Mouse (Mus musculus) thymus, postnatal 36 days (tissue): ENCODE results near the gene Ubr2.

Experiments
- DNase-seq, 2 experiments: peaks; one replicate each; pipeline ENCODE4 v3.0.0; 2022; ENCODE audit warnings: mixed read lengths in 2 of 2

The Ubr2 gene

GRCm38 (mm10) chr17:47009898-47010721 is at the start of gene Ubr2:
Gene Ubr2, minus strand, starts transcription at chr17:47010556.
- peak; percentile 85 to 89 for DNase-seq

DNA sequence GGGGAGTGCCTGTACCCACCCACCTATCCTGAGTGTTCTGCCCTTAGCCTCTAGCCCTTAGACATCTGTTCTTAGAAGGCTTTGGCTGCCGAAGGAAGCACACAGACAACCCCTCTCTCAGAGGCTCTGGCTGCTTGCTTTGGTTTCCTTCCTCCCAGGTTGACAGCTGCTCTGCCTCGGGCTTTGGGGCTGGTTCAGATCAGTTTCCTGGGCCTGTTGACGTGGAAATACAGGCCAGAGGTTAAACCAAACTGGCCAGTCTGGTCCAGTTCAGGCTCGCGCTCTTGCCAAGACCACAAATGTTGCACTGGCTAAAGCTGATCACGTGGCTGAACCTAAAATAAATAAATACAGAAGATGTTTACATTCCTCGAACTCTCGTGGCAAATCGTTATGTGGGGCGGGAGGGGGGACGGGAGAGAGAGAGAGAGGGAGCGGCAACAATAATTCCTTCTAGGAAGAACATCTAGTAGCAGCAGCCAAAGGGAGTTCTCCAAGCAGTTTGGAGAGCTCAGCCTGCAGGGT is 49.5 kb upstream of the Ubr2 start:
- DNase-seq = no peak

DNA sequence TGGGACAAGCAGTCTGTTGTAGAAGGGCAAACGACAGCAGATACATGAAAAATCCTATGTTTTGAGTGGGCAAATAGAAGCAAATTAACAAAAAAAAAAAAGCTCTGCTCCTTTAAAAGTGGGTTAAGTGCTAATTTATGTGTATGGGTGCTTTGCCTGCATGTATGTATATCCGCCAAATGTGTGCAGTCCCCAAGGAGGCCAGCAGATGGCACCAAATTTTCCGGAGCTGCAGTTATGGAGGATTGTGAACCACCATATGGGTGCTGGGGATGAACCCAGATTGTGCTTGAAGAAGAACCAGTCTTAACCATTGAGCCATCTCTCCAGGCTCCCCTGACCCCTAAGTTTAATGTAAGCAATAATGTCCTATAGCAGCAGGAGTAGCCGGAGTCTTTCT is 47.6 kb upstream of the Ubr2 start:
- no peak for DNase-seq

DNA sequence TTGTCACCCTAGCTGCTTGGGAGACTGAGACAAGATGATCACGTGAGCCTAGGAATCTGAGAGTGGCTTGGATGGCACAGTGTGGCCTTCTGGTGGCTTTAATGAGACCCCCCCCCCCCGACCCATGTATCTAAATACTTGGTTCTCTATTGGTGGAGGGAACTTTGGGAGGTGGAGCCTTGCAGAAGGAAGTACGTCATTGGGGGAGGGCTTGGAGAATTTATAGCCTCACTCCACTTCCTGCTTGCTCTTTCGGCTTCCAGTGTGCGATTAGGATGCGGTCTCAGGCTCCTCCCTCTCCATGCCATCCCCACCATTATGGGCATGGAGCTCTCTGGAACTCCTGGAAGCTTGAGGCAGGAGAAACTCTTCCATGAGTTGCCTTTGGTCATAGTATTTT is 46.1 kb upstream of the Ubr2 start:
- no peak for DNase-seq

DNA sequence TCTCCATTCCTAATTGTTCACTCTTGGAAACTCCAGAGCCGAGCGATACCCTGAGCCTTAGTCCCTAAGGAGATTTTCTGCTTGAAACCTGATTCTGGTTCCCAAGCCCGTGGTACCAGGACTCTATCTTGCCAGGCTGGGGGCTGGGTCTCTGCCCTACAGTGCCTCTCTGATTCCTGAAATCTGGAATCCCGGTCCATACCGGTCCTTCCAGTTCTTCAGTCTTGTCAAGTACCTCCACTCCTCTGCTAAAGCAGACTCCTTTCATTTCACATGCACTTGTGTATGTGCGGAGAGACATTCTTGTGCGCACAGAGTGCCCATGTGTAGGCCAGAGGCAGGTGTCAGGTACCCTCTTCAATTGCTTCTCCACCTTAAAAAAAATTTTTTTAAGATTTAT is 44.8 kb upstream of the Ubr2 start:
- DNase-seq = no peak

DNA sequence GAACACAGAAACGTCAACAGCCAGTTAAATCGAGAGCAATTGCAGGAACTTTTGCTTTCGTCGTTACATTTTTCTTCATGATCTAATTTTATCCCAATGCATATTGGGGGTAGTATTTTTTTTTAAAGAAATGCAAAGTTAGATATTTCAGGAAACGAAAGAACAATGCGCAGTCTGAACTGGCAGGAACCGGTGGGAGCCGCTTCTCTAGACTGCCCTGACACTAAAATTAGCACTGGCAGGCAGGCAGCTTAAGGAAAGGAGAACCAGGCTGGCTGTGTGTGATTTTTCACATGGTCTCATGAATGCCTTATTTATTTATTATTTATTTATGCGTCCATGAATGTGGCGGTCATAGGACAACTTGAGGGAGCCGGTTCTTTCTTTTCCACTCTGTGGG is 44.3 kb upstream of the Ubr2 start:
- no peak for DNase-seq

GRCm38 (mm10) chr17:47050678-47051077 is 40.3 kb upstream of the Ubr2 start:
- no peak for DNase-seq

- DNase-seq = no peak
These were observed 32.5 kb upstream of the Ubr2 start for GRCm38 (mm10) chr17:47042866-47043265.

DNA sequence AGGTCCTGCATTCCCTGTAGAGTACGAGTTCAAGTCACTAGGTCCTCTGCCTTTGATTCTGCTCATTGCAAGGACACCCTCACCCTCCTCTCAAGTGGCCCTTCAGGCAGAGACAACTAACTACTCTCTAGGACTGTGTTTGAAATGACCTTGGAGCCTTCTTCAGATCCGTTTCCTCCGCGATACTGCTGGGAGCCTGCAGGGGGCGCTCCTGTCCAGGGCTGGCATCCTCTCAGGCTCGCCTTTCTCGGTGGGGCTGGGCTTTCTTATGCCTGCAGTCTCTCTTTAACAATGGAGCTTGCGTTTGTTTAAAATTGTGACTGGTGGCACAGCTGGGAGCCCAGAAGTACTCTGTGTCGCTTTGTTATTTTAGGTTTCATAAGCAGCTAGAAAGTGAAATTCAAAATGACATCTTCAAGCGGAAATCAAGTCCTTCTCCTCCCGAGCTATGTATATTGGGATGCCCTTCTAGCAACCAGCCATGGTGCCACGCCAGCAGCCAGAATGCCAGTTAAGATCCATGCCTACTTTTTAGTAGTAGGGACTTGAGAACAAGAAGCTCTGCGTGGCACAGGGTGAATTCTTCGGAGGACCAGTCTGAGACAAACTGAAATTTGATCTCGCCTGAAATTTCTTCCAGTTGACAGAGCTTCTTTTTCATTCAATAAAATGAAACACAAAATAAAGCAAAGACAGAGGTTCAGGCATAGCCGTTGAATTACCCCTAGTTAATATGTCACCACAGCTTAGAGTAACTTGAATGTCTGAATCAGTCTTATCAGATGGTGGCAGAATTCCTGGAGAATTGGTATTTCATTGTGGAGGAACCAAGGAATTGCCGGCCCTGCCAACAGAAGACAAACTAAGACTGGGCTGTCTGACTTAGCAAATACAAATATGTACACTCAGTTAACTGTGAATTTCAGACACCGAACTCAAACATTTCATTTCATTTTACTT is 28.8 kb upstream of the Ubr2 start:
- DNase-seq = peak; percentile 70 to 76

GRCm38 (mm10) chr17:47034536-47034935 is 24.2 kb upstream of the Ubr2 start:
- no peak for DNase-seq

GRCm38 (mm10) chr17:47033643-47034042 is 23.3 kb upstream of the Ubr2 start:
- DNase-seq = peak; percentile 27 to 39

DNA sequence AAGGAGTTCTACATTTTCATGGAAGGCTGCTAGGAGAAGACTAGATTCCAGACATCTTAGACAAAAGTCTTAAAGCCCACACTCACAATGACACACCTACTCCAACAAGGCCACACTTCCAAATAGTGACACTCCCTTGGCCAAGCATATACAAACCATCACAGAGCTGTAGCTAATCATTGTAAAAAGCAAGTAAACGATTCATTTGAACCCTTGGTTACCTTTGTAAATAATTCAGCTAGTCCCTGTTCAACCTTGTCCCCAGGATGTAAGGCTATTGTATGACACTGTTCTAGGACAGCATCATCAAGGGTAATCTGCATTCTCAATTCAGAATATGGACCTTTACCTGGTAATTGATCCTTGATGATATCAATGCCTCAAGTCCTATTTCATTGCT is 14.4 kb upstream of the Ubr2 start:
- no peak for DNase-seq

DNA sequence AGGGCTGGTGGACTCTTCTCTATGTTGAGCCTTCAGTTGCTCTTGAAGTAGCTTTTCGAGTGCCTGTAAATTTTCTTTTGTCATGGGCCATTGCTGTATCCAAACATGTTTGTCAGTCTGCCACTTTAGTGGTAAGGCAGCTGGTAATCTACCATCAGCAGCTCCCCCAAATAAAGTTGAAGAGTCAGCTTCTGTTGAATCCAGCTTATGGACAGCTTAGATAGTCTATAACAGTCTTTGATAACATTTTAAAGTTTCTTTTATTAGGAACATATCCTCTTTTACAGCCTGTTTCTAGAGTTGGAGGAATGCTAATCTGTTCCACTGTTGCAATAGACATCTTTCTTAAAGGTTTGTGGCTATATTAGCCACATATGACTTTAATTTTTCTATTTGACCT is 13.0 kb upstream of the Ubr2 start:
- DNase-seq = no peak

- peak in 1 of 2 experiments; percentile 13 for DNase-seq
These were observed 2.5 kb upstream of the Ubr2 start for GRCm38 (mm10) chr17:47012896-47013295.

DNA sequence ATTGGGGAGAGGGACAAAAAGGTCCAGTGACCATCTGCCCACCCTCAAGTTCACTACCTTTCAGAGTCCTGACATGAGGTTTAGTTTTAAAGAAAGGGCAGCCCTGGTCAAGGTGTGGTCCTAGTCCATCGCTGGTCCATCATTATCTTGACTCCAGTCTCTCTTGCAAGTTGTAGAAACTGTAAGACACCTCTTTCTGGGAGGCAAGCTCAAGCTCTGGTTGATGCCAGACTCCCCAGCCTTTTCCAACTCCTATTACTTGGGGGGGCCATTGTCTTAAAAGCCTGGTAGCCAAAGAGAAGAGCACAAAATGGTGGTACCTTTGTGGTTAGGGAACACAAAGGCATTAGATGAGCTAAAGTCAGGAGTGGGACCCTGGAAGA is 1.3 kb upstream of the Ubr2 start:
- DNase-seq = no peak

DNA sequence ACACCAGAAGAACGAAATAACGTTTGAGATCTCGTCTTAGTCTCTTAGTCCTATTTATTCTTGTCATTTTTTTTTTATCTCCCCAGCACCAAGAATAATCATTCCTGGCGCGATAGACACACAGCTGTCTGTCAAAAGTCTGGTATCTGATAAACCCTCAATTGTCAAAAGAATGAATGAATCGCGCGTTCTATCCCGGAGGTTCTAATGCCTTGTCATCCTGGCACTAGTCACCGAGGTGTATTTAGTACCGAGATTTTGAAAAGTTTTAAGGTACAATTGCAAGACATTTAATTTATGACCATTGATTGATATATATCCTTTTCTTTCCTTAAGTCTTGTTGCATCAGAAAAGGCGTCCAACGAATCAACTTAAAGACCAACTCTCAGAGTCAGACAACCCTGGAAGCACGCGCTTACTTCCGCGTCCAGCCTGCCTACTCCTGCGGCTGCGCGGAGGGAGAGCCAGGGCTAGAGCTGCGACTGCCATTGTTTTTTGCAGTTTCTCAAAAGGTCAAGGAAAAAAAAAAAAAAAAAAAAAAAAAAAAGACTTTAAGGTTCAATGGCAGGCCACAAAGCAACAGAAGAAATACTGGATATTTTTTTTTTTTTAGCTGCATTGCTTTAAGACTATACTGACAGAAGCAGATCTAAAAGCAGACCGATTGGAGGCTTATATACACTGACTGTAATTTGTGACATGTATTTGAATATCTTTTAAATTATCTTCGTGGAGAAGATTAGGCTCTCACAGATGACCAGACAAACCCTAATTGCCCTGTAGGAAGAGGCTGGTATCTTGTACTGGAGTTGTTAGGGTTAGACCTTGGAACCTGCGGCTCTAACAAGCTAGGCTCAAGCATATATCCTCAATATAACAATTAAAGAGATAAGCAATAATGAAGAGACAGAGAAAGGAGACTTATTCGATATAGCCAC is 635 bp upstream of the Ubr2 start:
- DNase-seq = peak; percentile 66 to 79

GRCm38 (mm10) chr17:47009546-47009897 is 834 bp downstream of the Ubr2 start:
- peak in 1 of 2 experiments; percentile 21 for DNase-seq

DNA sequence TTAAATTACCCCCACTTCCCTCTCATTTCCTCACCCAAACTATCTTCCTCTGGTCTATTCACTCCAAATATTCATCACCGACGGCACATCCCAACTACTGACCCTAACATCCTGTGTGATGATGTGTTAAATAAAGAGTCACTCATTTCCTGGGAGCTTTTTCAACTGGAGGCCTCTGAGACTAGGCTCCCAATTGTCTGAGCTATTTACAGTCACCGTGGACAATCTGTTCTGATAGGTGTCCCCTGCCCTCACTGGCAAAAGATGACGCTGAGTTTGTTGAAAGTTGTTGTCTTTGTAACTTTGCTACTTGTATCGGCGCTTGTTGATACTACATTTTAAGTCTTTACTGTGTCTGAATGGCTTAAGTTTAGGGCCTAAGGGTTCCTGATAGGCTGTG is 1.3 kb downstream of the Ubr2 start:
- no peak for DNase-seq

DNA sequence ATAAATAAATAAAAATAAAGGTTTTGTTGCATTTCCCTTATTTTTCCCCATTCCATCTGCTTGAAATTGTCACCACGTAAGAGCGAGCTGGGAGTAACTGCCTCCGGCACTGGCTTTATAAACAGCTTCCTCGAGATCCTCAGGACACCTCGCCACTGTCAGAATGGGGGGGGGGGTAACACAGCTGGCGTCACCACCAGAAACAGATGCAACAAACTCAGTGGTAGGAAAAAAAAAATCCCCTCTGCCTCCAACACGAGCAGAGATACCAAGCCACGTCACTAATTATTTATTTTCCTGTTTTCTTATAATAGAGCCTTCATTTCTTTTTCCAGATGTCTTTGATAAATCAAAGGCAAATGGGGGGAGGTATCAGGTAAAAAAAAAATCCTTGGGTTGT is 1.9 kb downstream of the Ubr2 start:
- DNase-seq = no peak

DNA sequence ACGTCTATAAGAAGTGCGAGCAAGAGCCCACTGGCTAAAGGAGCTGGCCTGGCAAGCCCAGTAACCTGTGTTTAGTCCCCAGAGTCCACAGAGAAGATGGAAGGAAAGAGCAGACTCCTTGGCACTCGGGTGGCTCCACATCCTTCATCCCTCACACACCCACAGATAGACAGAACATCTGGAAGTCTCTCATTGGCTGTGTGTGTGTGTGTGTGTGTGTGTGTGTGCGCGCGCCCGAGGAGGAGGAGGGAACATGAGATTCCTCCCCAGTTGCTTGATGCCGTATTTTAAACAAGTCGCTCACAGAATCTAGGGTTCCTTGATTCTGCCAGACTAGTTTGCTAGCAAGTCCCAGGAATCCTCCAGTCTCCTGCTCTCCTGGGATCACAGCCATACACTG is 3.6 kb downstream of the Ubr2 start:
- DNase-seq = no peak

DNA sequence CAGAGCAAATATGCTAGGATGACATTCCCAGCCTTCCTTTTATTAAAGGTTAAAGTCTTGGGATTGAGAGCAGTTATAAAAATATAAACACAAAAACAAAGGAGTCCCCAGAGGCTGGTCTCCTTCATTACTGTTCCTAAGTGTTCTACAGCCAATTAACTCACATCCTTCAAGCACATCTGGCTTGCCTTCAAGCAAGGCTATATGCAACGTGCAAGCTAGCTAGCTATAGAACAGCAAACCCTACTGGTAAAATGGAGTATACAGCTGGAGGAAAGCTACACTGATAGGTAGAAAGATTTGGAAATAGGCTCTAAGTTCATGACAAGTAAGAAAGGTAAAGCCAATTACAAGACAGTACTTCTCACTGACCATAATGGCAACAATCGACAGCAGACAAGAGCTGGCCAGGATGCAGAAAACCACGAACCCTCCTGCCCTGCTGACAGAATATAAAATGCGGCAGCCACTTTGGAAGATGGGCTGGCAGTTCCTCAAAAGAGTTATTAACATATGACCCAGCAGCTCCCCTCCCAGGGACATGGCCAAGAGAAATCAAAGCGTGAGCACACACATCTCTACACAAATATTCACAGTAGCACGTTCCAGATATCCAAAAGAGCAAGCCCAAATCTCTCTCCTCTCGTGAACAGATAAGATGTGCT is 4.5 kb downstream of the Ubr2 start:
- DNase-seq = no peak

- no peak for DNase-seq
These were observed 7.1 kb downstream of the Ubr2 start for GRCm38 (mm10) chr17:47003305-47003704.
